In genomic region chr12:79097106-79097752, GRCm38 (mm10) we compare ENCODE assay signal across 8 mouse cellular contexts. TPM values are rescaled to one million over a fixed set of nuclear protein-coding genes. Genes with fewer than 3 reads are reported as not detected.
DNase-seq lines count a peak whose midpoint lies in the region; ATAC-seq and TF ChIP-seq lines count a peak whose summit lies in the region.

No protein-coding gene starts in this region.

- no peaks in the 10 kb centered on the region for H3K9me3 ChIP-seq in midbrain, postnatal 0 days (ENCODE audit: low read length)
- H3K9me3 ChIP-seq in midbrain, embryonic 10.5 days (replicated peaks) = no peaks in the 10 kb centered on the region
- H3K9me3 ChIP-seq in embryonic facial prominence, embryonic 11.5 days (replicated peaks; ENCODE audit: control insufficient read depth, low read length) = no peaks in the 10 kb centered on the region
- H3K9me3 ChIP-seq in lung, embryonic 14.5 days (ENCODE audit: low read depth, low read length) = no peaks in the 10 kb centered on the region

- H3K27me3 ChIP-seq in midbrain, postnatal 0 days (ENCODE audit: insufficient read depth, low read length) = no peaks in the 10 kb centered on the region
- no peaks in the 10 kb centered on the region for H3K27me3 ChIP-seq in midbrain, embryonic 10.5 days (ENCODE audit: low read depth, poor library complexity, severe bottlenecking)
- H3K27me3 ChIP-seq in embryonic facial prominence, embryonic 11.5 days (ENCODE audit: control insufficient read depth, insufficient read depth, low read length) = no peaks in the 10 kb centered on the region
- H3K27me3 ChIP-seq in lung, embryonic 14.5 days (ENCODE audit: insufficient read depth, low read length) = no peaks in the 10 kb centered on the region

- no peak for DNase-seq in frontal cortex, postnatal 10 days (ENCODE audit: low spot score in 2 of 2)
- peak; percentile 76 for DNase-seq in midbrain, postnatal 0 days (ENCODE audit: low spot score)
- DNase-seq in midbrain, embryonic 10.5 days (ENCODE audit: low spot score) = no peak
- peak; percentile 69 for DNase-seq in ZHBTc4 (ENCODE audit: low read depth, low spot score)
- DNase-seq in embryonic facial prominence, embryonic 11.5 days (ENCODE audit: low spot score) = peak; percentile 70
- DNase-seq in lung, embryonic 14.5 days = peak; percentile 73
- no peak for DNase-seq in urinary bladder, postnatal 10 days (ENCODE audit: low spot score)

- no peak overlapping the region for H3K4me2 ChIP-seq in midbrain, postnatal 0 days (ENCODE audit: low read depth, low read length, poor library complexity, severe bottlenecking)
- H3K4me2 ChIP-seq in embryonic facial prominence, embryonic 11.5 days (ENCODE audit: low read depth, low read length) = no peak overlapping the region
- H3K4me2 ChIP-seq in lung, embryonic 14.5 days = no peak overlapping the region

- no peak overlapping the region for H3K4me3 ChIP-seq in midbrain, postnatal 0 days (ENCODE audit: low read depth, low read length)
- H3K4me3 ChIP-seq in midbrain, embryonic 10.5 days = no peak overlapping the region
- no peak overlapping the region for H3K4me3 ChIP-seq in embryonic facial prominence, embryonic 11.5 days (ENCODE audit: low read depth, low read length)
- H3K4me3 ChIP-seq in lung, embryonic 14.5 days (ENCODE audit: low read depth, low read length) = no peak overlapping the region

- peak; percentile 86 for TF ChIP-seq CTCF in midbrain, postnatal 0 days (IDR thresholded peaks at IDR 0.05)
- peak; percentile 70 for TF ChIP-seq CTCF in lung, embryonic 14.5 days (IDR thresholded peaks at IDR 0.05; ENCODE audit: low read depth)

- WGBS in midbrain, postnatal 0 days = 57% methylated on average over 3 of the region's 3 CpGs
- WGBS in midbrain, embryonic 10.5 days = 59% methylated on average over 3 of the region's 3 CpGs
- WGBS in embryonic facial prominence, embryonic 11.5 days = 60% methylated on average over 3 of the region's 3 CpGs
- WGBS in lung, embryonic 14.5 days = 24% methylated on average over 3 of the region's 3 CpGs

- no peak overlapping the region for H3K9ac ChIP-seq in midbrain, postnatal 0 days (replicated peaks; ENCODE audit: low read length, poor library complexity, severe bottlenecking)
- no peak overlapping the region for H3K9ac ChIP-seq in embryonic facial prominence, embryonic 11.5 days (replicated peaks; ENCODE audit: low read length)
- H3K9ac ChIP-seq in lung, embryonic 14.5 days = no peak overlapping the region

- H3K36me3 ChIP-seq in midbrain, postnatal 0 days (ENCODE audit: insufficient read depth, low read length) = no peaks in the 10 kb centered on the region
- H3K36me3 ChIP-seq in midbrain, embryonic 10.5 days = no peaks in the 10 kb centered on the region
- no peaks in the 10 kb centered on the region for H3K36me3 ChIP-seq in embryonic facial prominence, embryonic 11.5 days (replicated peaks; ENCODE audit: control insufficient read depth, insufficient read depth, low read depth, low read length)
- H3K36me3 ChIP-seq in lung, embryonic 14.5 days (ENCODE audit: insufficient read depth) = no peaks in the 10 kb centered on the region

- H3K4me1 ChIP-seq in midbrain, postnatal 0 days (ENCODE audit: insufficient read depth, low read length) = no peaks in the 10 kb centered on the region
- H3K4me1 ChIP-seq in midbrain, embryonic 10.5 days = no peaks in the 10 kb centered on the region
- H3K4me1 ChIP-seq in embryonic facial prominence, embryonic 11.5 days (ENCODE audit: control insufficient read depth, insufficient read depth, low read length) = no peaks in the 10 kb centered on the region
- H3K4me1 ChIP-seq in lung, embryonic 14.5 days (ENCODE audit: insufficient read depth) = no peaks in the 10 kb centered on the region

- no peak overlapping the region for H3K27ac ChIP-seq in midbrain, postnatal 0 days (ENCODE audit: low read depth, low read length)
- no peak overlapping the region for H3K27ac ChIP-seq in midbrain, embryonic 10.5 days (replicated peaks)
- H3K27ac ChIP-seq in embryonic facial prominence, embryonic 11.5 days (replicated peaks; ENCODE audit: low read depth, low read length) = no peak overlapping the region
- no peak overlapping the region for H3K27ac ChIP-seq in lung, embryonic 14.5 days (ENCODE audit: low read depth)

- peak; percentile 81 for ATAC-seq in frontal cortex, adult (ENCODE audit: low TSS enrichment)
- ATAC-seq in midbrain, postnatal 0 days (ENCODE audit: low FRiP score) = no peak
- ATAC-seq in embryonic facial prominence, embryonic 11.5 days (replicated peaks; ENCODE audit: insufficient number of reproducible peaks, low FRiP score, low TSS enrichment, low read depth) = no peak
- ATAC-seq in lung, embryonic 14.5 days (ENCODE audit: insufficient read depth) = no peak

RNA-seq across cellular contexts. Expression of gene Pigh, which starts 7.8 kb away (rescaled TPM):
- 12.6 and 20.0 TPM in 2 replicates for total RNA-seq in midbrain, postnatal 0 days (2014; rRNA removed)
- polyA plus RNA-seq in midbrain, postnatal 0 days (2015; fragmentation: Nextera tagmentation; extraction: Ambion mirVana) = 12.5 and 14.1 TPM in 2 replicates
- polyA plus RNA-seq in midbrain, embryonic 10.5 days (2016; fragmentation: Nextera tagmentation; extraction: Ambion mirVana) = 32.3 and 36.8 TPM in 2 replicates
- polyA plus RNA-seq in embryonic facial prominence, embryonic 11.5 days (2014; fragmentation: Nextera tagmentation; extraction: Ambion mirVana) = 30.5 and 34.0 TPM in 2 replicates
- 23.5 and 24.7 TPM in 2 replicates for polyA plus RNA-seq in lung, embryonic 14.5 days (2014; fragmentation: Nextera tagmentation; extraction: Ambion mirVana)

RNA-seq across cellular contexts. Expression of gene Arg2, which starts 33.3 kb away (rescaled TPM):
- total RNA-seq in midbrain, postnatal 0 days (2014; rRNA removed) = 13.6 and 16.5 TPM in 2 replicates
- 22.5 and 23.3 TPM in 2 replicates for polyA plus RNA-seq in midbrain, postnatal 0 days (2015; fragmentation: Nextera tagmentation; extraction: Ambion mirVana)
- 0.72 and 2.5 TPM in 2 replicates for polyA plus RNA-seq in midbrain, embryonic 10.5 days (2016; fragmentation: Nextera tagmentation; extraction: Ambion mirVana)
- polyA plus RNA-seq in embryonic facial prominence, embryonic 11.5 days (2014; fragmentation: Nextera tagmentation; extraction: Ambion mirVana) = 4.3 and 5.7 TPM in 2 replicates
- 6.7 and 6.9 TPM in 2 replicates for polyA plus RNA-seq in lung, embryonic 14.5 days (2014; fragmentation: Nextera tagmentation; extraction: Ambion mirVana)

Comparison
In these comparisons a context has a peak if more than half of its experiments do, and no peak if none do; other contexts are left out.
1. DNase-seq: peak in midbrain, postnatal 0 days (single experiment), ZHBTc4 (single experiment), embryonic facial prominence, embryonic 11.5 days (single experiment) and lung, embryonic 14.5 days (single experiment); none in frontal cortex, postnatal 10 days (0 of 2), midbrain, embryonic 10.5 days (single experiment) and urinary bladder, postnatal 10 days (single experiment).